Mouse (Mus musculus): ENCODE measurements around the gene Rfx8. TPM values are rescaled to one million over a fixed set of nuclear protein-coding genes. Genes with fewer than 3 reads are reported as not detected.

Gene Rfx8
- polyA plus RNA-seq, 1 experiment, result not detected

DNA sequence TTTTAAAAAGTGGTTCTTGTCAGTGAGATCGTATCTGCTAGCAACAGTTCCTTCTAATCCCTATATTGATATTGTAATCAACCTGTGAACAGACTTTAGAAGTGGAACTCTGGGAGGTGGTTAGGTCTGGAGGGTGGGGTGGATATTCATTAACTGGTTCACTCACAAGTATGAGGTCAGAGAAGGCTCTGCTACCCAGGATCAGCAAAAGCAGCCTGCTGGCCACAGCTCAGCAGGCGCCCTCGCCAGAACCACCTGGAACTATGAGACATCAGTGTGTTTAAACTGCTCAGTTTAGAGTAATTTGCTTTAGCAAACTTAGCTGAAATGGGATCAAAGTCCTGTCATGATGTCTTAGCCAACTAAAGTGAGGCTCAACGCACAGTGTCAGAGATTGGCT, 25.6 kb downstream of the Rfx8 start:
- WGBS, result 47% methylated on average over 4 of the region's 4 CpGs
- Histone ChIP-seq H3K27me3 (replicated peaks; ENCODE audit: control insufficient read depth, insufficient read depth, low read length) (no peaks in the 10 kb centered on the region), H3K4me1 (ENCODE audit: control insufficient read depth, insufficient read depth, low read length) (peaks cover 5% of the 10 kb centered on the region; the same call in 1 of the 2 replicates), H3K36me3 (ENCODE audit: control insufficient read depth, insufficient read depth, low read length) (no peaks in the 10 kb centered on the region), H3K4me3 (ENCODE audit: insufficient read depth, low read depth, low read length) (no peak overlapping the region), H3K27ac (ENCODE audit: insufficient read depth, low read depth, low read length) (no peak overlapping the region)
- no peak for TF ChIP-seq CTCF (conservative IDR thresholded peaks at IDR 0.05; ENCODE audit: insufficient read depth, insufficient read length, low read depth, low read length)
- no peak for TF ChIP-seq POLR2A (IDR thresholded peaks at IDR 0.05; ENCODE audit: low read depth, low read length)
- DNase-seq, result peak; percentile 69

DNA sequence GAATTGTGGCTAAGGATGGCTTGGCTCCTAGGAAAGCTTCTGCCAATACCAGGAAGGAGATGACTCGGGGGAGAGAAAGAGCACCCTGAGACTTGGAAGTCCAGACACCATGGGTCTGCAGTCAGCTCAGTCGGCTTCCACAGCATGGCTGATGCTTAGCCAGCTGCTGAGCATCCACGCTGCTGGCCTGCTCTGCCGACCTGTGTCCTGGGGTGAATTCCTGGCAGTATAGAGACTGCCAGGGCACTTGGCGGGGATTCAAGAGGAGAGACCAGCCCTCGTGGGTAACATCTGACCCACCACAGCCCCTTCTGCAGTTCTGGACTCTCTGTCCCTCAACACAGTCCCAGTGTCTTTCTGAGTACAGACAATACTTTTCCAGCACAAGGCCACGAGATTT, 26.0 kb downstream of the Rfx8 start:
- TF ChIP-seq CTCF (conservative IDR thresholded peaks at IDR 0.05; ENCODE audit: insufficient read depth, insufficient read length, low read depth, low read length) (no peak), POLR2A (IDR thresholded peaks at IDR 0.05; ENCODE audit: low read depth, low read length) (no peak)
- H3K27ac ChIP-seq (ENCODE audit: insufficient read depth, low read depth, low read length), result no peak overlapping the region
- peaks cover 5% of the 10 kb centered on the region; the same call in 1 of the 2 replicates for H3K4me1 ChIP-seq (ENCODE audit: control insufficient read depth, insufficient read depth, low read length)
- H3K4me3 ChIP-seq (ENCODE audit: insufficient read depth, low read depth, low read length), result no peak overlapping the region
- no peak for DNase-seq
- 41% methylated on average over 7 of the region's 7 CpGs for WGBS
- no peaks in the 10 kb centered on the region for H3K27me3 ChIP-seq (replicated peaks; ENCODE audit: control insufficient read depth, insufficient read depth, low read length)
- H3K36me3 ChIP-seq (ENCODE audit: control insufficient read depth, insufficient read depth, low read length), result no peaks in the 10 kb centered on the region

DNA sequence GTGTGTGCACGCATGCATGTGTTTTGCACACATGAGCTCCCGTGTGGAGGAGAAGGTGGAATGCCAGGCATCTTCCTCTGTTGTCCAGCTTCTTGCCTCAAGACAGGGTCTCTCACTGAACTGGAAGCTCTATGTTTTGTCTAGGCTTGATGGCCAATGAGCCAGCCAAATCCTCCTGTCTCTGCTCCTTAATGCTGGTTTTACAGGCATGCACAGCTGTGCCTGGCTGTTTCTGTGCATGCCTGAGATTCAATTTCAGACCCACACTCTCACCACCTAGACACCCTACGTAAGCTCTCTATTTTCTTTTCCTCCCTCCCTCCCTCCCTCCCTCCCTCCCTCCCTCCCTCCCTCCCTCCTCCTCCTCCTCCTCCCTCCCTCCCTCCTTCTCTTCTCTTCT, 28.8 kb downstream of the Rfx8 start:
- no peak overlapping the region for H3K27ac ChIP-seq (ENCODE audit: insufficient read depth, low read depth, low read length)
- H3K27me3 ChIP-seq (replicated peaks; ENCODE audit: control insufficient read depth, insufficient read depth, low read length), result no peaks in the 10 kb centered on the region
- DNase-seq, result no peak
- H3K36me3 ChIP-seq (ENCODE audit: control insufficient read depth, insufficient read depth, low read length), result no peaks in the 10 kb centered on the region
- TF ChIP-seq POLR2A (IDR thresholded peaks at IDR 0.05; ENCODE audit: low read depth, low read length) (no peak), CTCF (conservative IDR thresholded peaks at IDR 0.05; ENCODE audit: insufficient read depth, insufficient read length, low read depth, low read length) (no peak)
- peaks cover 5% of the 10 kb centered on the region; the same call in 1 of the 2 replicates for H3K4me1 ChIP-seq (ENCODE audit: control insufficient read depth, insufficient read depth, low read length)
- H3K4me3 ChIP-seq (ENCODE audit: insufficient read depth, low read depth, low read length), result no peak overlapping the region
- WGBS, result 69% methylated on average over 3 of the region's 3 CpGs

DNA sequence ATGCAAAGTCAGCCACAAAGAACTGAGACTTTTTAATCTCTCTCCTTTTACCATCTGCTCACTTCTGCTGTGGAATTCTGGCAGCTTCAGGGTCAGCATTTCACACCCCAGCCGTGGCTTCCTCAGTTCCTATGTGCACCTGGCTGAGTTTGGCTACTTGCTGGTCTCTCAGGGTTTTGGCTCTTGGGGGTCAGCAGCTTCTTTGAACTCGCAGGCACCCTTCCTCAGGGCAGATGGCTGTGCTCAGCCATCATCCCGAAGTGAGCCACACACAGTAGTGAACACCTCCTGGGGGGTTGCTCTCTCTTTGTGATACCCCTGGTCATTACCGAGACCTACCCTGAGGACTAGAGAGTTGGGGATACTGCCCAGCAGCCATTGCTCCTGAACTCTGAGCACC, 29.7 kb downstream of the Rfx8 start:
- no peak for TF ChIP-seq POLR2A (IDR thresholded peaks at IDR 0.05; ENCODE audit: low read depth, low read length)
- no peak for TF ChIP-seq CTCF (conservative IDR thresholded peaks at IDR 0.05; ENCODE audit: insufficient read depth, insufficient read length, low read depth, low read length)
- DNase-seq, result no peak
- no peak overlapping the region for H3K27ac ChIP-seq (ENCODE audit: insufficient read depth, low read depth, low read length)
- peaks cover 8% of the 10 kb centered on the region; the same call in 1 of the 2 replicates for H3K4me1 ChIP-seq (ENCODE audit: control insufficient read depth, insufficient read depth, low read length)
- no peak overlapping the region for H3K4me3 ChIP-seq (ENCODE audit: insufficient read depth, low read depth, low read length)
- WGBS, result 78% methylated on average over 4 of the region's 4 CpGs
- no peaks in the 10 kb centered on the region for H3K27me3 ChIP-seq (replicated peaks; ENCODE audit: control insufficient read depth, insufficient read depth, low read length)
- no peaks in the 10 kb centered on the region for H3K36me3 ChIP-seq (ENCODE audit: control insufficient read depth, insufficient read depth, low read length)

DNA sequence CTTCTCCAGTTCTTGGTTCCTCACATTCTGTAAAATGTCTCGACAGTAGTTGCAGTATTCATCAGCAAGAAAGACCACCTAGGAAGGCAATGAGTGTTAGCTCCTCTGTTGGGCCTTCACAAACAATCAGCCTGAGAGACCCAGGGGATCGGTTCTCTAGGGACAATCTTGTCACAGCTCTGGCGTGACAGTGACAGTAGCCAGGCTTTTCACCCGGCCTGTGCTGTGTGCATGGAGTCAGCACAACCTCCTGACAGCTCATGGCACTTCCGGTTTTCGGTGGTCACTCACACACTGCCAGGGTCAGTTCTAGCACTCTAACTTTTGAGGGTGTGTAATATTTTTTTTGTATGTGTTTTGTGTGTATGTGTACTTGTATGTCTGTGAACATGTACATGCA, 32.2 kb downstream of the Rfx8 start:
- H3K4me3 ChIP-seq (ENCODE audit: insufficient read depth, low read depth, low read length), result no peak overlapping the region
- no peaks in the 10 kb centered on the region for H3K36me3 ChIP-seq (ENCODE audit: control insufficient read depth, insufficient read depth, low read length)
- no peak overlapping the region for H3K27ac ChIP-seq (ENCODE audit: insufficient read depth, low read depth, low read length)
- H3K27me3 ChIP-seq (replicated peaks; ENCODE audit: control insufficient read depth, insufficient read depth, low read length), result no peaks in the 10 kb centered on the region
- TF ChIP-seq CTCF (conservative IDR thresholded peaks at IDR 0.05; ENCODE audit: insufficient read depth, insufficient read length, low read depth, low read length) (no peak), POLR2A (IDR thresholded peaks at IDR 0.05; ENCODE audit: low read depth, low read length) (no peak)
- H3K4me1 ChIP-seq (ENCODE audit: control insufficient read depth, insufficient read depth, low read length), result 0 out of 2 replicates have a peak, but pooled peaks cover 3% of the 10 kb centered on the region
- WGBS, result 85% methylated on average over 6 of the region's 6 CpGs
- DNase-seq, result no peak

DNA sequence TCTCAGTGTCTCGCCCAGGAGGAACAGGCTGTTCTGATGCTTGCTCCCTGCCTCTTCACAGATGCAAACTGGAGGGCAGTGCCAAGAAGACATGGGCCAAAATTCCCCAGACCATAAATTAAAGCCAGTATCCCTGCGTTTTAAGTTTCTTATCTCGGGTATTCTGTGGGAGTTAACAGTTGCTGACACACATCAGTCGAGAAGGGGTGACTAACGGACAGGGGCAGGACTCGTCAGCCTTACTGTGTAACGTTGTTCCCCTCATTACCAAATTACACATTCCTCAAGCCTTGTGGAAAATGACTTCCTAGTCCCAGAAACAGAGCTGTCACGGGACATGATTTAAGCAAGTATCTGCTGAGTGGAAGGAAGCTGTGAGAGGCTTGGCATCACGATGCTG, 33.5 kb downstream of the Rfx8 start:
- H3K27ac ChIP-seq (ENCODE audit: insufficient read depth, low read depth, low read length), result 0 out of 2 replicates have a peak overlapping the region, but pooled peaks have one; percentile 6
- no peak overlapping the region for H3K4me3 ChIP-seq (ENCODE audit: insufficient read depth, low read depth, low read length)
- DNase-seq, result peak; percentile 19
- H3K27me3 ChIP-seq (replicated peaks; ENCODE audit: control insufficient read depth, insufficient read depth, low read length), result no peaks in the 10 kb centered on the region
- WGBS, result 35% methylated on average over 9 of the region's 9 CpGs
- 0 out of 2 replicates have a peak, but pooled peaks cover 3% of the 10 kb centered on the region for H3K4me1 ChIP-seq (ENCODE audit: control insufficient read depth, insufficient read depth, low read length)
- no peaks in the 10 kb centered on the region for H3K36me3 ChIP-seq (ENCODE audit: control insufficient read depth, insufficient read depth, low read length)
- TF ChIP-seq CTCF (conservative IDR thresholded peaks at IDR 0.05; ENCODE audit: insufficient read depth, insufficient read length, low read depth, low read length) (no peak), POLR2A (IDR thresholded peaks at IDR 0.05; ENCODE audit: low read depth, low read length) (no peak)

DNA sequence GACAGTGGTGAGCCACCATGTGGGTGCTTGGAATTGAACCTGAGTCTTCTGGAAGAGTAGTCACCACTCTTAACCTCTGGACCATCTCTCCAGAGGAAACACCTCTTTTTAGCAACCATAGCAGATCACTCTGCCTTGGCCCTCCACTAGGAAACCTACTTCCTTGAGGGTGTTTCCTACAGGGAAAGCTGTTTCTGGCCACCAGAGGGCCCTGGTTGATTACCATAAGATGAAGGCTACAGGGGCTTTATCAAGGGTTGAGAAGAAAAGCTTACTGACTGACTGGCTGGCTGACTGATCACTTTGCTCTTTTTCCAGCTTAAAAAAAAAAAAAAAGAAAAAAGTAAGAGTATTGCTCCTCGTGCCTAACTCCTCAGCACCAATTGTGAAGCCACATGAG, 35.0 kb downstream of the Rfx8 start:
- peak; percentile 87 for DNase-seq
- 11% methylated on average over 1 of the region's 1 CpGs for WGBS
- no peak for TF ChIP-seq POLR2A (IDR thresholded peaks at IDR 0.05; ENCODE audit: low read depth, low read length)
- TF ChIP-seq CTCF (conservative IDR thresholded peaks at IDR 0.05; ENCODE audit: insufficient read depth, insufficient read length, low read depth, low read length), result peak; percentile 57
- Histone ChIP-seq H3K4me3 (ENCODE audit: insufficient read depth, low read depth, low read length) (no peak overlapping the region), H3K27ac (ENCODE audit: insufficient read depth, low read depth, low read length) (no peak overlapping the region), H3K36me3 (ENCODE audit: control insufficient read depth, insufficient read depth, low read length) (no peaks in the 10 kb centered on the region), H3K27me3 (replicated peaks; ENCODE audit: control insufficient read depth, insufficient read depth, low read length) (no peaks in the 10 kb centered on the region), H3K4me1 (ENCODE audit: control insufficient read depth, insufficient read depth, low read length) (0 out of 2 replicates have a peak, but pooled peaks cover 3% of the 10 kb centered on the region)
